ENCODE assay signal across 27 mouse cellular contexts in genomic region chr16:12935266-12935665, GRCm38 (mm10).
"Had no signal": no experiment of that assay in that cellular context is flagged by ENCODE, and none has a peak within 500 bp of the region (broad histone marks: within the 10 kb centered on the region; RNA-seq: fewer than 3 reads in every experiment).

No protein-coding gene starts in this region.

- H3K9ac ChIP-seq: heart, embryonic 13.5 days; heart, embryonic 15.5 days; hindbrain, embryonic 12.5 days; hindbrain, embryonic 14.5 days; intestine, embryonic 15.5 days; limb, embryonic 13.5 days; limb, embryonic 15.5 days; liver, embryonic 12.5 days; liver, embryonic 14.5 days had no signal

- H3K9me3 ChIP-seq: heart, embryonic 13.5 days; heart, embryonic 15.5 days; hindbrain, embryonic 10.5 days; intestine, embryonic 15.5 days; limb, embryonic 13.5 days; limb, embryonic 15.5 days; liver, embryonic 12.5 days had no signal

- H3K36me3 ChIP-seq: heart, embryonic 13.5 days; heart, embryonic 15.5 days; hindbrain, embryonic 10.5 days; hindbrain, embryonic 12.5 days; intestine, embryonic 15.5 days; limb, embryonic 13.5 days; limb, embryonic 15.5 days; liver, embryonic 12.5 days had no signal

- H3K4me2 ChIP-seq: heart, embryonic 11.5 days; heart, embryonic 13.5 days; heart, embryonic 15.5 days; hindbrain, embryonic 12.5 days; hindbrain, embryonic 14.5 days; intestine, embryonic 15.5 days; limb, embryonic 13.5 days; limb, embryonic 15.5 days; liver, embryonic 12.5 days had no signal

- H3K4me3 ChIP-seq: gastrocnemius, adult 2 months; heart, embryonic 13.5 days; heart, embryonic 15.5 days; hindbrain, embryonic 10.5 days; hindbrain, embryonic 12.5 days; intestine, embryonic 15.5 days; layer of hippocampus, adult 2 months; limb, embryonic 13.5 days; limb, embryonic 15.5 days; liver, embryonic 12.5 days had no signal

- DNase-seq: gastrocnemius, adult 2 months; gastrocnemius, postnatal 10 days; gastrocnemius, postnatal 25 days; heart, adult 18-20 months; heart, postnatal 14 days; heart, postnatal 36 days; kidney, adult 11 months; kidney, adult 2 months; kidney, adult 9 months; kidney, postnatal 10 days; kidney, postnatal 25 days; kidney, postnatal 4 days; left cerebral cortex, postnatal 4 days had no signal

- ATAC-seq: hindbrain, embryonic 16.5 days; inflammation-experienced regulatory T-cells, adult 6 months; intestine, embryonic 15.5 days; liver, embryonic 12.5 days had no signal

- H3K27me3 ChIP-seq: heart, embryonic 13.5 days; heart, embryonic 15.5 days; hindbrain, embryonic 12.5 days; intestine, embryonic 15.5 days; limb, embryonic 13.5 days; limb, embryonic 15.5 days; liver, embryonic 12.5 days had no signal

- H3K27ac ChIP-seq: gastrocnemius, adult 2 months; heart, embryonic 13.5 days; heart, embryonic 15.5 days; hindbrain, embryonic 10.5 days; hindbrain, embryonic 12.5 days; hindbrain, embryonic 14.5 days; intestine, embryonic 15.5 days; layer of hippocampus, adult 2 months; limb, embryonic 13.5 days; limb, embryonic 15.5 days; liver, embryonic 12.5 days; liver, embryonic 14.5 days had no signal

- H3K4me1 ChIP-seq: heart, embryonic 13.5 days; heart, embryonic 15.5 days; hindbrain, embryonic 10.5 days; hindbrain, embryonic 12.5 days; intestine, embryonic 15.5 days; limb, embryonic 13.5 days; limb, embryonic 15.5 days; liver, embryonic 12.5 days had no signal
